Mouse (Mus musculus) heart, adult 2 months (tissue): ENCODE measurements around the gene Zfp91.

ENCODE experiments used
- CTCF ChIP-seq: fragments of 200-600 bp; IDR thresholded peaks from 2 replicates; pipeline ENCODE4 v1.8.1; 2022; ENCODE audit warnings: antibody characterized with exemption, mild to moderate bottlenecking, moderate library complexity
- EP300 ChIP-seq: fragments of 200-500 bp; IDR thresholded peaks from 2 replicates; pipeline ENCODE4 v1.6.1; 2011; ENCODE audit warnings: low read depth, low read length, control low read depth; ENCODE audit not compliant: insufficient read depth

GRCm38 (mm10) chr19:12820383-12820782 lies 24.5 kb upstream of the Zfp91 start:
- TF ChIP-seq CTCF (peak; percentile 91), EP300 (no peak)
